Mouse (Mus musculus) erythroblast, adult 5-6 weeks (primary cell): ENCODE results near the gene Adamts17. TPM values are rescaled to one million over a fixed set of nuclear protein-coding genes. Genes with fewer than 3 reads are reported as not detected.

ENCODE experiments used
- ATAC-seq: replicated peaks from 2 replicates; pipeline ENCODE4 v1.8.0; 2016; ENCODE audit warnings: moderate number of reproducible peaks, mild to moderate bottlenecking, moderate TSS enrichment, inconsistent platforms; ENCODE audit not compliant: poor library complexity, low FRiP score, severe bottlenecking
- total RNA-seq, 2 experiments: library from RNA; stranded (forward) in 1 of 2; stranded (reverse) in 1 of 2; fragments of 150-400 nt in 1 of 2; fragments of 200-764, 138-1000 nt in 1 of 2; gene quantifications; 2 replicates each; pipeline versions ENCODE4 v1.2.3 to v1.2.4; 2015 to 2017; ENCODE audit warnings: low replicate concordance in 2 of 2

Adamts17 gene
- total RNA-seq, 2 experiments from 2014 or later: not detected

DNA sequence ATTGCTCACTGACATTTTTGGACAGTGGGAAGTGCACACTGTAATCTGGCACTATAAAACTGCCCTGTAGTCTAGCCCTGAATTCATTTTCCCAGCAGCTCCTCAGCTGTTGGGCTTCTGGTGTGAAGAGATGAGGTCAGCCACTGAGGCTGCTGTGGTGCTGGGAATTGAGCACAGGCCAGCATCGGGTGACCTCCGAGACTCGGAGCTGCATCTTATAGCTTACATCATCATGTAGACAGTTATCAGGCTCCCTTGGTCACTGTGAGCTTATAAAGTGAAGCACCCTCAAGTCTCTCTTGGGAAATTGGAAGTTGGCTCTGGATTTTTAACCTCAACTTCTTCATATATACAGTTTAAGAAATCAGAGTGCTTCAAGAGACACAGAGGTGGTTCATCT is 84.1 kb downstream of the Adamts17 start:
- ATAC-seq: no peak

GRCm38 (mm10) chr7:66924104-66924503 is 84.6 kb downstream of the Adamts17 start:
- ATAC-seq: no peak

- ATAC-seq: no peak
Measured at GRCm38 (mm10) chr7:66929263-66929662, 89.7 kb downstream of the Adamts17 start.

DNA sequence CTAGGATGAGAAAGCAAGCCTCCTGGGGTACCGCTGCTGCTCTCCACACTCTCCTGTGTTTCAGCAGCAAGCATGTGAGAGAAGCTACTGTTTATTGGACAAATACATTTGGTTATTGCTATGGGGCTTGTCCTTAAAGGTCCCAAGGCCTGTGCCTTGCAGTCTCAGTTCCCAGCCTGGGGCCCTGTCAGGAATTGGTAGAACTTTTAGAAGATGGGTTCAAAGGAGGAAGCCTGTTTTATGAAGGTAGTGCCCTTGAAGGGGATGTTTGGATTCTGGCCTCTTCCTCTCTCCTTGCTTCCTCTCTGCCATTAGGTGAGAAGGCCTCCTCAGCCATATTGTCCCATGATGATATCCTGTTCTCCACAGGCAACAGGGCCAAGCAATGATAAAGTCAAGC is 91.8 kb downstream of the Adamts17 start:
- ATAC-seq: no peak

- ATAC-seq: no peak
Measured at GRCm38 (mm10) chr7:66933251-66933650, 93.7 kb downstream of the Adamts17 start.

DNA sequence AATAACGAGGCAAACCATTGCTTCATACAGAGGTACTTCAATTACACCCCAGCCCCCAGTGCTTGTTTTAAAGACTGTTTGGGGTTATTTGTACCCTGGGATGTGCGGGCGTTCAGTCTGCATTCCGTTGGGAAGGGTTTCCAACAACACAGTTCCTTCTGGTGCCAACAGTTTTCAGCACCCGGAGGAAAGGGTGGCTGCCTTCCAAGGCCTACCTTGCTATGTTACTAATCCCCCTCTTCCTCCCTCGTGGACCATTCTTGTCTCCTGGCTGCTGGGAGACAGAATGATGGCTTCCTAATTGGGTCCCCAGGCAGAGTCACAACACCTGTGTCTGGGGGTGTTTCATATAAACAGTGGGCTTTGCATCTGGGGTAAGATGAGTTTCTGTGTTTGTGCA is 94.5 kb downstream of the Adamts17 start:
- ATAC-seq: no peak

DNA sequence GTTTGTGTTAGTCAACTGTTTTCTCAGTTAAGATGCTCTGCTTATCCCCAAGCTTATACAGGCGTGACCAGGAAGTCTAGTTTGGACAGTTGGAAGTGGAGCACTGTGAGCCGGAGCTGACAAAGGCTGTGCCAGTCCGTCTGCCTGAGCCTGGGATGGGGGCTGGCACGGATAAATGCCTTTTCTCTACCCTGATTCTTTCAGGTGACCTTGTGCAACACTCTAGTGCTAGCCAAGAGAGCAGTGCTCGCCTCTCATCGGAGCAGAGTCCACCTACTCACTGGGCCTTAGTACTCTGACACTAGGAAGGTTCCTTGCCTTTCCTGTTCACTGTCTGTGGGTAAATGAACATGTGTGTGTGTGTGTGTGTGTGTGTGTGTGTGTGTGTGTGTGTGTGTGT is 95.5 kb downstream of the Adamts17 start:
- no peak for ATAC-seq

DNA sequence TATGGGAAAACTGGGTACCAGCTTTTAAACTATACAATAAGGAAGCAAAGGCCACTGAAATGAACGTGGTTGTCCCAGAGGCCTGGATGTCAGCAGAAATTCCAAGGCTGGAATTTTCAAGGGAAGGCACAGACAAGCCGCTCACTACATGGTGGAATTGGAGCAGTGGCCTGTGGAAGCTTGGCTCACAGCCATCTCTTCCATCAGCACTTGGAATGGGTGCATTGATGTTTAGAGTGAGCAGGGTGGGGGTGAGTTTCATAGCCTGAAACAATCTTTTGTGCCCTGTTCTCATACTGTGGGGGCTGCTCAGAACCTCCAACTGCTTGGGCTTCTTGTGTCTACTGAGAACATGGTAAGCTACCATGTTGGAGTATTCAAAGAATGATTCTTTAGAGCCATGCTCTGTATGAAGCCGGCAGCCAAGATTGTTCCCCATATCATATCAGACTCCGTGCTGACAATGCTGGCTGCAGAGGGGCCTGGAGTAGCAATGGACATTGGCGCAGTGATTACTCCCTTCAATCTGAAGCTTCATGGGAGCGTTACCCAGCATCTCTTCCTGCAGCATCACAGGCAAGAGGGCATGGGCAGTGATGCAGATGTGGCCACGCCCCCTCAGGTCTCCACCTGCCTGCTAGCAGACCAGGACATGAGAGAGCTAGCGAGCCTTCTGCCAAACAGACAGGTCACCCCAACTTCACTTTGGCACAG is 96.7 kb downstream of the Adamts17 start:
- ATAC-seq: no peak

GRCm38 (mm10) chr7:66936911-66937310 is 97.4 kb downstream of the Adamts17 start:
- no peak for ATAC-seq

DNA sequence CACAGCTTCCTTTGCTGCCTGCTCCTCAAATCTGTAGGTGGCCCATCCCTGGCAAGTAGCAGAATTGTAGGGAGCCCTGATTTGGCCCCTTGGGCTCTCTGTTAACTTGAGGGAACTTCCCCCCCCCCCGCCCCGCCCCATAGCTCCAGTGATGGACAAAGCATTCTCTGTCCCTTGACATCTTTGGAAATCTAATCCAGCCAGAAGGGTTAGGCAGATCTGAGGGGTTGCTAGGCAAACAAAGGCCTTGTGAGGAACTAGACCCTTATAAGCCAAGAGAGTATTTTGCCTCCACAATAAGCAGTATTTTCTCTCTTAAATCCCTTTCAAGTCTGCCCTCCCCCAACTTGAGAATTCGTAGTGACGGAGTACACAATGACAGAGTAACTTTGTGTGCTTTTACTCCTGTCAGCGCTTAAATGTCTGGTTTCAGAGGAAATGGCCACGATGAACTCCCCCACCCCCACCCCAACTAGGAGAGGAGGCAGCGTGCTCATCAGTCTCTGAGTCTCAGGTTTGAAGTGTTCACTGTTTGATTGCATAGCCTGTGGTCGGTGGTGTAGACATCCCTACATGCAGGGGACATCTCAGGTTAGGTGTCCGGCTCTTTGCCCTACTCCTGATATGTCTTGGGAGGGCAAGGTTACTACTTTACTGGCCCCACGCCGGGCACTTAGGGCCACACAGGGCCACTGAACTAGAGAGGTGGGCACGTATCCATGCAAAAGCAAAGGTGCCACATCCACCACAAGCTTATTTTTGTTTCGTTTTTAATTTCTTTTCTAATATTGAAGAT is 99.7 kb downstream of the Adamts17 start:
- no peak for ATAC-seq

- ATAC-seq: no peak
Measured at GRCm38 (mm10) chr7:66940761-66941160, 101.2 kb downstream of the Adamts17 start.

GRCm38 (mm10) chr7:66949006-66949405 is 109.5 kb downstream of the Adamts17 start:
- ATAC-seq: no peak

DNA sequence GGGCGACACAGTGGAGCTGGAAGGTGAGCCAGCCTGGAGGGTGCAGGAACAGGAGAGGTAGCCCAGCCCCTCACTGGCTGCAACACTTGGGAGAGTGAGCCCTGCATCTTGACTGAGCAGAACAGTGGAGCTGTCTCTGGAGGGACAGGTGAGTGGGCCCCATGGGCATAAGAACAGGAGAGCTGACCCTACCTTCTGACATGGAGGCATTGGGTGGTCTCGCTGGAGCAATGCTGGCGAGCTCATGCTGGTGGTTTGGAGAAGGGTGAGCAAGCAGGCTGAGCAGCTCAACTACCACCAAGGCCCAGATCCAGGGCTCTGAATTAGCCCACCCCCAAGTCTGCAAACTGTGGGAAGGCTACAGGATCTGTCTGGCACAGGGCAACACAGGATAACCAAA is 113.4 kb downstream of the Adamts17 start:
- ATAC-seq: no peak

GRCm38 (mm10) chr7:66954073-66954472 is 114.5 kb downstream of the Adamts17 start:
- no peak for ATAC-seq

DNA sequence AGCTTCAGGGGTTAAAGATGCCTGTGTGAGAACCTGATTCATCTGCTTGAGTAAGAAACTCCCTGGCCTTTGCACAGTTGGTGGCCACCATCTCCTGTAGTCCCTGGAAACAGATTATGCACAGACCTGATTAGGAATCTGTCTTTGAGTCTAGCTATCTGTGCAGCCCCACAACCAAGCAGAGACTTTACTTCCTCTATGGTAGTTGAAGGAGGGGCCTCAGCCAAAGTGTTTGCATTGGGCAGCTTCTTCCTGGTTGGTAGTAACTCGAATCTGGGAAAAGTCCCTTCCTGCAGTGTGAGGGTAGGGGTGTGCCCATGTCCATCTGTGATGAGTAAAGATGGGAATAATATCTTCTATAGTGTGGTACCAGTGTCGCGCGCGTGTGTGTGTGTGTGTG is 115.2 kb downstream of the Adamts17 start:
- ATAC-seq: no peak

- ATAC-seq: no peak
Measured at GRCm38 (mm10) chr7:66955455-66955919, 116.0 kb downstream of the Adamts17 start.

GRCm38 (mm10) chr7:66955978-66956377 is 116.4 kb downstream of the Adamts17 start:
- no peak for ATAC-seq

- no peak for ATAC-seq
Measured at GRCm38 (mm10) chr7:66957764-66958163, 118.2 kb downstream of the Adamts17 start.

GRCm38 (mm10) chr7:66960246-66961033 is 120.9 kb downstream of the Adamts17 start:
- ATAC-seq: no peak

DNA sequence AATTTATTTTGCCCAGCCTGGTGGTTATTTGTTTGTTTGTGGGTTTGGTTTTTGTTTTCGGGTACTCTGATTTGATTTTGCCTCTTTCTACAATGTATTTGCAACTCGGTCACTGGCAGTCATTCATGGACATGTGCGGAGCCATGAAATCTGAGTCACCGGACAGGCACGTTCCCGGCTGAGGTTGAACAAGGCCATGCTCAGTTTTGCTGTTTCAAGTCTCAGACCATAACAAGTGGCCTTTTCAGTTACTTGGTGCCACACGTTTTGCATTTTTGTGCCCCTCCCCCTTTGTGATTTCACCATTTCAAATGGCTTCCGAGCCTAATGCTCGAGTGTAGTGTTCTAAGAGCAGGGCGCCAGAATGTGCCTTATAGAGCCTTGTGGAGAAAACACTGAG is 123.2 kb downstream of the Adamts17 start:
- ATAC-seq: no peak
